Mouse (Mus musculus) urinary bladder, postnatal 36 days (tissue): ENCODE measurements around the gene Ak3.
A peak's percentile ranks its signal among the peaks of the same experiment; 100 is the strongest.

ENCODE experiments used
- DNase-seq, 2 experiments: peaks; one replicate each; pipeline ENCODE4 v3.0.0; 2022; ENCODE audit warnings: low spot score in 2 of 2, mixed read lengths in 1 of 2

The Ak3 gene

DNA sequence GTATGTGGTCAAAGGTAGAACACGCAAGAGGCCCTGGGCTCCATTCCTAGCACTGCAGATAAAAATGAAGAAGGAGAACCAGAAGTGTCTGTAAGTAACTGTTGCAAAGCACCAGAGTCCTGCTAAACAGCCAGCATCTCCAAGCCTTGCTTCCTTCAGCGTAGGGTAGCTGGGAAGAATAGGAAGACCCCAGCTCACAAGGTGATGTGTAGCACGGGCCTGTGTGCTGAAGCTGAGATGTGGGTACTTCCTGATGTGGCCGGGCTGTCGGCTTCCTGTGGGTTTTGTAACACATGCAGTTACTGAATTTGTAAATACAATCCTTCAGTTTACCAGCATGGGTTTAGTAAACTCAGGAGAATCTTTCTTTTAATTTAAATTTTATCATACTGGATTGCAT, 52.4 kb downstream of the Ak3 start:
- DNase-seq = no peak

DNA sequence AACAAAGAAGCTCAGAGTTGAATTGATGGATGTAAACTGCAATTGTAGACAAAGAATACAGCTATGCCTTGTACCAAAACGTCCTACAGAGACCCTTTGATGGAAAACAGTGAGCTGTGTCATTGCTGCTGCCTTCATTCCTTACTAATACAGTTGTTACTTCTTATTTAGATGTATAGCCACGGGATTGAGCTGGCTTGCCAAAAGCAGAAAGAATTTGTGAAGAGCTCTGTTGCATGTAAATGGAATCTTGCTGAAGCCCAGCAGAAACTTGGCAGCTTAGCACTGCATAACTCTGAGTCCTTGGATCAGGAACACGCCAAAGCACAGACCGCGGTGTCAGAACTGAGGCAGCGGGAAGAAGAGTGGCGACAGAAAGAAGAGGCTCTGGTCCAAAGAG, 52.9 kb downstream of the Ak3 start:
- no peak for DNase-seq

DNA sequence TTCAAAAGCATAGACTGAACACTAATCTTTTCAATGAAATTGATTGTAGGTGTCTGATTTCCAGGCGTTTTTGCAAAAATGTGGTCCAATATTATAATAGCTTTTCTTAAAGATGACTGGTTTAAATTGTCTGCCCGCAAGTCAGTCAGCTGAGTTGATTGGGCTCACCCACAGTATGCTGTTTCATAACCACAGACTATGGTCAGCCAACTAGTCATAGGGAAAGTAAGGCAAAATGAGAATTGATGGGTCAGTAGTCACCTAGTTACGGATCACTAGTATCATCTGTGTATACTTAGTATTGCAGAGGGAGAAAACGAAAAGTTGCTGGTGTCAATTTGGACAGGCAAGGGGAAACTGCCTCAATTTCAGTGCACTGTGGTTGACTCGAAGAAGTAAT, 56.4 kb downstream of the Ak3 start:
- no peak for DNase-seq

DNA sequence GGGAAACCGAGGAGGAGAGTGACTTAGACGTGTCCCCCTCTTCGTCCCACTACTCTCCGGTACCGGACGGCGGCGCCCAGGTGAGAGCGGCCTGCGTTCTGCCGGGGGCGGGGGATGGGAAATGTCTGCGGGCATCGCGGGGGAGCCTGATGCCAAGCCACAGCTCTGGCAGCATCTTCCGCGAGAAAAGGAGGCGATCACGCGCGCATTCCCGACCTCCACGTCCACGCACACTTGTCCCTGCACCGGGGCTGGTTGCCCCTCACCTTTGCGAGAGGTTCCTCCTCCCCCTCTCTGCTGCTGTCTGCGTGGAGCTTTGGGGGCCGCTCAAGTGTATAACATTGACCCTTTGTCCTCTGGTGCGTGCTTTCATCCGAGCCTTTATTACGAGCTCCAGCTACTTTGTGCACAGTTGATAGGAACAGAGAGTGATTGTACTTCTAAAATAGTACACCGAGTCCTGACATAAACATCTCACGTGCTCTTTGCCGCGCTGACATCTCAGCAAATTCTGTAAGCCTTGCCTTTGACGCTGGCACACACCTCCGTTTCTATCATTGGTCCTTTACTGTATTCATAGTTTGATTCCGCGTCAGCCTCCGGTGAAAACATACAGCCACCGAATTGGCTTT, 57.1 kb downstream of the Ak3 start:
- DNase-seq = no peak

DNA sequence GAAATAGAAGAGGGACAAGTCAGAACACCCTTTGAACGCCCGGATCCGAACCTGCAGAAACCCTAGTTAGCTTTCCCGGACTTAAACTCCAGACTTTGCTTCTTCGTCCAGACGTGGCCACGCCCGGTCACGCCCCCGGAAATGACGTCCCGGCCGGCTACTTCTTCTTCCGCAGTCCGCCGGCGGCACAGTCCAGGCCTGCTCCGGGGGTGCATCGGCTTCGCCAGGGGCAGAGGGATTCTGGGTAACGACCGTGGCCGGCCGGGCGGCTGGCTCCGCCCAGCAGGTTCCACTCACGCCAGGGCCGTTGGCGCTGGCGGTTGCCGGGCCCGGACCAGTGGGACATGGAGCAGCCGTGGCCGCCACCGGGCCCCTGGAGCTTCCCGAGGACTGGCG, 57.6 kb downstream of the Ak3 start, which contains the start of gene Cdc37l1:
Gene Cdc37l1, plus strand, starts transcription at position 159 of the 396 bp plus-strand sequence.
- peak; percentile 98 to 99 for DNase-seq

DNA sequence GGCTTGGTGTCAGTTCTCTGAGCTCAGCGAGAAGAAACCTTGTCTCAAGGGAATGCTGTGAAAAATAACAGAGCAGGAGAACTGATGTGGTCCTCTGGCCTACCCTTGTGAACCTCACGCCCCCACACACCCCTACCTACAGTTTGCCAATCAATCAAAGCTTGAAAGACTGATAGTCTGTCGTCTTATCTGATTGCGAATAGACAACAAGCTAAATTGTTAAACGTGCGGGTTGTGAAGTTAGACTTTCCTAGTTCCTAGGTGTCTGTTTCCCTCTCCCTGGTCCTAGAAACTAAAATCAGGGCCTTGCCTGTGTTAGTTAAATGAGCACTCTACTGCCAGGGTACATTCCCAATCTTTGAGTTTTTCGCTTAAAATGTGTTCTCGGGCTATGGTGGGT, 58.2 kb downstream of the Ak3 start:
- DNase-seq = no peak

DNA sequence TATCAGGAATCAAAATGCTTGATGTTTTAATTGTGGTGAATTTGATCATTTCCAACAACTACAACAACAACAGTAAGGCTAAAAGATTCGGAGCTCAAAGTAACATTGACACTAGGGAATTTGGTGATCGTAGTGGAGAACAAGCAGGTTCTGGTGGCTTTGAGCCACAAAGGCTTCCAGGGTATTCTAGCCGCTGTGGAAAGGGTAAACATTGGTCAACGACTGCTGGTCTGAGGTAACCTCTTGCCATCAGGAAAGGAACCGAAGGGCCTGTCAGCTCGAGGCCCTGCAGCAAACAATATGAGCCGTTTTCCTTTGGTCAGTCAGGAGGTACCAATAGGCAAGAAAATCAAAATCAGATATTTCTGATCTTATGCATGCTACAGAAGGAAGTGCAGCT, 65.1 kb downstream of the Ak3 start:
- no peak for DNase-seq

DNA sequence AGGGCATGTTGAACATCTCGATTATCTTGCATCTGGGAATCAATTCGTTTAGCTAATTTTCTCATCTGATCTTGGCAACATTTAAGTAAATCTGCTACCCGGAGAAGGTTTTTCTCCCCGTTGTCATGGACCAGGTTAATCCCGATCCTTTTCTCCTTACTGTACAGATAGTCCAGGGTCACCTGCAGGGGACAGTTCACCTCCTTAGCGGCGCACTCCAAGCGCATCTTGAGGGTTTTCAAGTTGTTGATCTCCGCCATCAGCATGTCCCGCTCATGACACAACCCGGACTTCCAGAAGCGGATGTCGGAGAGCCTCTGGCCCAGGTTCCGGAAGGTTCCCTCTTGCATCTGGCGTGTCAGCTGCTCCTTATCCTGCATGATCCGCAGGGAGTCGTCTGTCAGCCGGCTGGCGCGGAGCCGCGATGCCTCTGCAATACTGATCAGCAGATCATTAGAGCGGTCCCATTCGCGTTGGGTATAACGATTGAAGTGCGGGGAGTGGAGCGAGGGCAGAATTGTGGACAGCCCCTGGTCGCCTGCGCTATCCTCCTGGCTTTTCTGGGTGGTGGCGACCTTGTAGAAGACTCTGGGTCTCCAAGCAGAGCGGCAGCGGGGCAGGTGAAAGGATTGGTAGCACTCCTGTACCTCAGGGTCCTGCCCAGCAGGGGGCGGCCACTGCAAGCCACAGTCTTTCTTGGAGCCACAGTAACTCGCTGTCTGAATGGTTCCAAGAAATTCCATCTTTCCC, 72.7 kb downstream of the Ak3 start:
- peak; percentile 77 to 82 for DNase-seq
